Mouse (Mus musculus): Measurements from ENCODE around the gene Mettl2. TPM values are rescaled to one million over a fixed set of nuclear protein-coding genes. Genes with fewer than 3 reads are reported as not detected.

The Mettl2 gene
- polyA plus RNA-seq, 1 experiment from 2014 or later = 49.8 TPM

- no peak overlapping the region for H3K27ac ChIP-seq (replicated peaks; ENCODE audit: low read depth, low read length)
- H3K4me1 ChIP-seq (ENCODE audit: control insufficient read depth, insufficient read depth, low read length) = peaks cover 20% of the 10 kb centered on the region
- no peaks in the 10 kb centered on the region for H3K9me3 ChIP-seq (ENCODE audit: control insufficient read depth, low read length)
- no peak overlapping the region for H3K4me3 ChIP-seq (ENCODE audit: low read depth, low read length)
- no peak for DNase-seq (ENCODE audit: low spot score)
- 85% methylated on average over 19 of the region's 19 CpGs for WGBS
- ATAC-seq (ENCODE audit: insufficient number of reproducible peaks, low FRiP score, low TSS enrichment, low read depth) = no peak
- H3K9ac ChIP-seq (ENCODE audit: low read length) = no peak overlapping the region
- H3K4me2 ChIP-seq (ENCODE audit: low read depth, severe bottlenecking) = no peak overlapping the region
- no peaks in the 10 kb centered on the region for H3K36me3 ChIP-seq (ENCODE audit: control insufficient read depth, insufficient read depth, low read length)
- H3K27me3 ChIP-seq (ENCODE audit: control insufficient read depth, insufficient read depth, low read length) = no peaks in the 10 kb centered on the region
Observed at GRCm38 (mm10) chr11:105156748-105157267, 30.6 kb downstream of the Mettl2 start.

- Histone ChIP-seq H3K4me1 (ENCODE audit: control insufficient read depth, insufficient read depth, low read length) (peaks cover 11% of the 10 kb centered on the region), H3K4me3 (ENCODE audit: low read depth, low read length) (no peak overlapping the region), H3K27me3 (ENCODE audit: control insufficient read depth, insufficient read depth, low read length) (no peaks in the 10 kb centered on the region), H3K9me3 (ENCODE audit: control insufficient read depth, low read length) (0 out of 2 replicates have a peak, but pooled peaks cover 2% of the 10 kb centered on the region), H3K36me3 (ENCODE audit: control insufficient read depth, insufficient read depth, low read length) (no peaks in the 10 kb centered on the region), H3K4me2 (ENCODE audit: low read depth, severe bottlenecking) (no peak overlapping the region), H3K9ac (ENCODE audit: low read length) (no peak overlapping the region), H3K27ac (replicated peaks; ENCODE audit: low read depth, low read length) (no peak overlapping the region)
- ATAC-seq (ENCODE audit: insufficient number of reproducible peaks, low FRiP score, low TSS enrichment, low read depth) (no peak), DNase-seq (ENCODE audit: low spot score) (no peak)
Observed at GRCm38 (mm10) chr11:105158047-105158446, 31.8 kb downstream of the Mettl2 start.

GRCm38 (mm10) chr11:105159673-105160360 lies 33.6 kb downstream of the Mettl2 start:
- Histone ChIP-seq H3K27ac (replicated peaks; ENCODE audit: low read depth, low read length) (no peak overlapping the region), H3K4me1 (ENCODE audit: control insufficient read depth, insufficient read depth, low read length) (no peaks in the 10 kb centered on the region), H3K9me3 (ENCODE audit: control insufficient read depth, low read length) (peaks cover 2% of the 10 kb centered on the region; the same call in 1 of the 2 replicates), H3K4me3 (ENCODE audit: low read depth, low read length) (no peak overlapping the region), H3K9ac (ENCODE audit: low read length) (no peak overlapping the region), H3K4me2 (ENCODE audit: low read depth, severe bottlenecking) (no peak overlapping the region), H3K36me3 (ENCODE audit: control insufficient read depth, insufficient read depth, low read length) (no peaks in the 10 kb centered on the region), H3K27me3 (ENCODE audit: control insufficient read depth, insufficient read depth, low read length) (no peaks in the 10 kb centered on the region)
- DNase-seq (ENCODE audit: low spot score) = no peak
- 67% methylated on average over 6 of the region's 6 CpGs for WGBS
- no peak for ATAC-seq (ENCODE audit: insufficient number of reproducible peaks, low FRiP score, low TSS enrichment, low read depth)

DNA sequence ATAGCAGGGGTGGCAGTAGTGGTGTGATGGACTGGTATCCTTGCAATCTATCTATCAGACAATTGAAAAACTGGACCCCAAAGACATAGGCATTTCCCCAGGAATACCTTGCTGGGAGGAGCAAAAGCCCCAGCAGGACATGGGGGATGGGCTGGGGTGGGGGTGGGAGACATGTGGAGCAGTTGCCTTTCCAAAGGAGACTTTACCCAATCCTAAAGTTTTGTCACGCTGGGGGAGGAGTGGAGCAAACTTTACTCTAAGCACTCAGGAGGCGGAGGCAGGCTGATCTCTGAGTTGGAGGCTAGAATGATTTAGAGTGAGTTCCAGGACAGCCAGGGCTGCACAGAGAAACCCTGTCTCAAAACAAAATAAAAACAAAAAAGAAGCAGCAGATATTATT lies 35.2 kb downstream of the Mettl2 start:
- Histone ChIP-seq H3K36me3 (ENCODE audit: control insufficient read depth, insufficient read depth, low read length) (no peaks in the 10 kb centered on the region), H3K4me2 (ENCODE audit: low read depth, severe bottlenecking) (no peak overlapping the region), H3K4me3 (ENCODE audit: low read depth, low read length) (no peak overlapping the region), H3K9me3 (ENCODE audit: control insufficient read depth, low read length) (peaks cover 7% of the 10 kb centered on the region; the same call in 1 of the 2 replicates), H3K27me3 (ENCODE audit: control insufficient read depth, insufficient read depth, low read length) (no peaks in the 10 kb centered on the region), H3K4me1 (ENCODE audit: control insufficient read depth, insufficient read depth, low read length) (no peaks in the 10 kb centered on the region), H3K27ac (replicated peaks; ENCODE audit: low read depth, low read length) (no peak overlapping the region), H3K9ac (ENCODE audit: low read length) (no peak overlapping the region)
- ATAC-seq (ENCODE audit: insufficient number of reproducible peaks, low FRiP score, low TSS enrichment, low read depth) = no peak
- WGBS = 88% methylated on average over 2 of the region's 2 CpGs
- no peak for DNase-seq (ENCODE audit: low spot score)

- DNase-seq (ENCODE audit: low spot score) = no peak
- no peaks in the 10 kb centered on the region for H3K36me3 ChIP-seq (ENCODE audit: control insufficient read depth, insufficient read depth, low read length)
- H3K4me1 ChIP-seq (ENCODE audit: control insufficient read depth, insufficient read depth, low read length) = no peaks in the 10 kb centered on the region
- peaks cover 7% of the 10 kb centered on the region; the same call in 1 of the 2 replicates for H3K9me3 ChIP-seq (ENCODE audit: control insufficient read depth, low read length)
- WGBS = 83% methylated on average over 69 of the region's 69 CpGs
- ATAC-seq (ENCODE audit: insufficient number of reproducible peaks, low FRiP score, low TSS enrichment, low read depth) = no peak
- no peak overlapping the region for H3K4me3 ChIP-seq (ENCODE audit: low read depth, low read length)
- no peaks in the 10 kb centered on the region for H3K27me3 ChIP-seq (ENCODE audit: control insufficient read depth, insufficient read depth, low read length)
- no peak overlapping the region for H3K27ac ChIP-seq (replicated peaks; ENCODE audit: low read depth, low read length)
- H3K4me2 ChIP-seq (ENCODE audit: low read depth, severe bottlenecking) = no peak overlapping the region
- H3K9ac ChIP-seq (ENCODE audit: low read length) = no peak overlapping the region
Observed at GRCm38 (mm10) chr11:105164516-105165510, 38.6 kb downstream of the Mettl2 start.

GRCm38 (mm10) chr11:105166780-105167179 lies 40.6 kb downstream of the Mettl2 start:
- DNase-seq (ENCODE audit: low spot score) (no peak), ATAC-seq (ENCODE audit: insufficient number of reproducible peaks, low FRiP score, low TSS enrichment, low read depth) (no peak)
- H3K27ac ChIP-seq (replicated peaks; ENCODE audit: low read depth, low read length) = no peak overlapping the region
- H3K9ac ChIP-seq (ENCODE audit: low read length) = no peak overlapping the region
- H3K4me1 ChIP-seq (ENCODE audit: control insufficient read depth, insufficient read depth, low read length) = no peaks in the 10 kb centered on the region
- H3K4me2 ChIP-seq (ENCODE audit: low read depth, severe bottlenecking) = no peak overlapping the region
- peaks cover 7% of the 10 kb centered on the region; the same call in 1 of the 2 replicates for H3K9me3 ChIP-seq (ENCODE audit: control insufficient read depth, low read length)
- no peaks in the 10 kb centered on the region for H3K36me3 ChIP-seq (ENCODE audit: control insufficient read depth, insufficient read depth, low read length)
- no peak overlapping the region for H3K4me3 ChIP-seq (ENCODE audit: low read depth, low read length)
- 92% methylated on average over 10 of the region's 10 CpGs for WGBS
- H3K27me3 ChIP-seq (ENCODE audit: control insufficient read depth, insufficient read depth, low read length) = no peaks in the 10 kb centered on the region

- Histone ChIP-seq H3K4me2 (ENCODE audit: low read depth, severe bottlenecking) (no peak within 1 kb of the TSS; the same call in 1 of the 2 replicates), H3K27ac (replicated peaks; ENCODE audit: low read depth, low read length) (no peak within 1 kb of the TSS), H3K9me3 (ENCODE audit: control insufficient read depth, low read length) (no peaks in the 10 kb centered on the region), H3K4me3 (ENCODE audit: low read depth, low read length) (no peak within 1 kb of the TSS), H3K36me3 (ENCODE audit: control insufficient read depth, insufficient read depth, low read length) (no peaks in the 10 kb centered on the region), H3K4me1 (ENCODE audit: control insufficient read depth, insufficient read depth, low read length) (no peaks in the 10 kb centered on the region; the same call in 1 of the 2 replicates), H3K9ac (ENCODE audit: low read length) (no peak within 1 kb of the TSS), H3K27me3 (ENCODE audit: control insufficient read depth, insufficient read depth, low read length) (no peaks in the 10 kb centered on the region)
- no peak for DNase-seq (ENCODE audit: low spot score)
- no peak for ATAC-seq (ENCODE audit: insufficient number of reproducible peaks, low FRiP score, low TSS enrichment, low read depth)
- WGBS = 49% methylated on average over 2 of the region's 2 CpGs
Observed at GRCm38 (mm10) chr11:105178516-105178915, 52.3 kb downstream of the Mettl2 start, which contains the start of gene Tlk2. Gene Tlk2 (plus strand): TSS chr11:105178807.

DNA sequence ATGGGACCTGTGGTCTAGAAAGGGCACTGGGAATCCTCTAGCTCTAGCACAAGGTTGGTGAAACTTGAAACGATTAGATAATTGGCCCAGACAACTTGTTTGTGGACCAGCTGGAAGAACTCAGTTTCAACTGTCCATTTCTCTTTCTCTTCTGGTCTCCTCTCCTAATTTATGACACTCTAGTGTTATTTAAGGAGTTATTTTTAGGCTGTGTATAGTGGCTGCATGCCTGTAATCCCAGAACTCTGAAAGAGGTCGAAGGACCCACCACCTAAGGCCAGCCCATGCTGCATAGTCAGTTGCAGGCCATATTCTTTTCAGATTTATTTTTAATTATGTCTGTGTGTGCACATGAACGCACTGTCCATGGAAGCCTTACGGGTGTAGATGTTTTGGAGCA lies 53.3 kb downstream of the Mettl2 start:
- Histone ChIP-seq H3K27me3 (ENCODE audit: control insufficient read depth, insufficient read depth, low read length) (no peaks in the 10 kb centered on the region), H3K4me1 (ENCODE audit: control insufficient read depth, insufficient read depth, low read length) (no peaks in the 10 kb centered on the region; the same call in 1 of the 2 replicates), H3K4me3 (ENCODE audit: low read depth, low read length) (peak overlapping the region; percentile 96; the same call in 1 of the 2 replicates), H3K9ac (ENCODE audit: low read length) (no peak overlapping the region), H3K4me2 (ENCODE audit: low read depth, severe bottlenecking) (no peak overlapping the region; the same call in 1 of the 2 replicates), H3K9me3 (ENCODE audit: control insufficient read depth, low read length) (no peaks in the 10 kb centered on the region), H3K36me3 (ENCODE audit: control insufficient read depth, insufficient read depth, low read length) (no peaks in the 10 kb centered on the region), H3K27ac (replicated peaks; ENCODE audit: low read depth, low read length) (no peak overlapping the region)
- ATAC-seq (ENCODE audit: insufficient number of reproducible peaks, low FRiP score, low TSS enrichment, low read depth) (no peak), DNase-seq (ENCODE audit: low spot score) (no peak)
- WGBS = 92% methylated on average over 4 of the region's 4 CpGs

All from limb, embryonic 11.5 days (tissue).